Mouse (Mus musculus) lung, postnatal 36 days (tissue): ENCODE measurements around the gene Aknad1.

Source experiments
- DNase-seq: peaks from one replicate; pipeline ENCODE4 v3.0.0; 2022; ENCODE audit warnings: mixed read lengths

The Aknad1 gene

GRCm38 (mm10) chr3:108739045-108739708, at the start of gene Aknad1:
Aknad1 (plus strand) TSS chr3:108739658.
- no peak for DNase-seq

- DNase-seq, result peak; percentile 22
Observed at GRCm38 (mm10) chr3:108689979-108690378, 49.5 kb upstream of the Aknad1 start.

GRCm38 (mm10) chr3:108694321-108694720, 45.1 kb upstream of the Aknad1 start:
- DNase-seq, result peak; percentile 46

- DNase-seq, result no peak
Observed at GRCm38 (mm10) chr3:108698662-108699061, 40.8 kb upstream of the Aknad1 start.

- no peak for DNase-seq
Observed at GRCm38 (mm10) chr3:108699786-108700185, 39.7 kb upstream of the Aknad1 start.

- no peak for DNase-seq
Observed at GRCm38 (mm10) chr3:108701256-108701655, 38.2 kb upstream of the Aknad1 start.

GRCm38 (mm10) chr3:108702789-108703188, 36.7 kb upstream of the Aknad1 start:
- DNase-seq, result no peak

- DNase-seq, result no peak
Observed at GRCm38 (mm10) chr3:108711296-108711695, 28.2 kb upstream of the Aknad1 start.

GRCm38 (mm10) chr3:108713065-108713675, 26.3 kb upstream of the Aknad1 start:
- no peak for DNase-seq

GRCm38 (mm10) chr3:108714837-108715236, 24.6 kb upstream of the Aknad1 start:
- DNase-seq, result no peak

- peak; percentile 16 for DNase-seq
Observed at GRCm38 (mm10) chr3:108717896-108718502, 21.5 kb upstream of the Aknad1 start.

GRCm38 (mm10) chr3:108719357-108719756, 20.1 kb upstream of the Aknad1 start:
- no peak for DNase-seq

- DNase-seq, result no peak
Observed at GRCm38 (mm10) chr3:108719761-108720160, 19.7 kb upstream of the Aknad1 start.

- DNase-seq, result peak; percentile 45
Observed at GRCm38 (mm10) chr3:108721076-108721991, 18.1 kb upstream of the Aknad1 start.

- DNase-seq, result peak; percentile 96
Observed at GRCm38 (mm10) chr3:108722036-108722872, 17.2 kb upstream of the Aknad1 start, which contains the start of gene Gpsm2. Gpsm2 (minus strand) TSS chr3:108722309.

- DNase-seq, result peak; percentile 26
Observed at GRCm38 (mm10) chr3:108726413-108726812, 13.0 kb upstream of the Aknad1 start.

GRCm38 (mm10) chr3:108727344-108727743, 12.1 kb upstream of the Aknad1 start:
- no peak for DNase-seq

GRCm38 (mm10) chr3:108727776-108728175, 11.7 kb upstream of the Aknad1 start:
- DNase-seq, result no peak

GRCm38 (mm10) chr3:108730316-108730715, 9.1 kb upstream of the Aknad1 start:
- peak; percentile 46 for DNase-seq

- no peak for DNase-seq
Observed at GRCm38 (mm10) chr3:108737761-108738160, 1.7 kb upstream of the Aknad1 start.

- DNase-seq, result no peak
Observed at GRCm38 (mm10) chr3:108744060-108744459, 4.6 kb downstream of the Aknad1 start.

- no peak for DNase-seq
Observed at GRCm38 (mm10) chr3:108751061-108751460, 11.6 kb downstream of the Aknad1 start.
